Mouse (Mus musculus) ES-E14 (cell line): ENCODE results near the gene Cfap74.

Experiments
- CHD2 ChIP-seq: IDR thresholded peaks from 2 replicates; pipeline ENCODE4 v1.6.1; 2014; ENCODE audit warnings: mild to moderate bottlenecking, low read depth, low read length, inconsistent platforms
- HCFC1 ChIP-seq: IDR thresholded peaks from 2 replicates; pipeline ENCODE4 v1.6.1; 2012; ENCODE audit warnings: low read length, inconsistent platforms, borderline replicate concordance; ENCODE audit not compliant: insufficient read depth
- MAFK ChIP-seq: IDR thresholded peaks from 2 replicates; pipeline ENCODE4 v1.6.1; 2014; ENCODE audit warnings: mild to moderate bottlenecking, low read depth, low read length, inconsistent platforms; ENCODE audit not compliant: insufficient read depth

- no peak for TF ChIP-seq CHD2
- no peak for TF ChIP-seq MAFK
- no peak for TF ChIP-seq HCFC1
These were observed 3.1 kb downstream of the Cfap74 start for GRCm38 (mm10) chr4:155412124-155412523.
